Mouse (Mus musculus): Measurements from ENCODE around the gene Rpl23. TPM values are rescaled to one million over a fixed set of nuclear protein-coding genes. Genes with fewer than 3 reads are reported as not detected.
A peak's percentile ranks its signal among the peaks of the same experiment; 100 is the strongest.

The Rpl23 gene
- polyA plus RNA-seq, 1 experiment from 2014 or later = 454 TPM

DNA sequence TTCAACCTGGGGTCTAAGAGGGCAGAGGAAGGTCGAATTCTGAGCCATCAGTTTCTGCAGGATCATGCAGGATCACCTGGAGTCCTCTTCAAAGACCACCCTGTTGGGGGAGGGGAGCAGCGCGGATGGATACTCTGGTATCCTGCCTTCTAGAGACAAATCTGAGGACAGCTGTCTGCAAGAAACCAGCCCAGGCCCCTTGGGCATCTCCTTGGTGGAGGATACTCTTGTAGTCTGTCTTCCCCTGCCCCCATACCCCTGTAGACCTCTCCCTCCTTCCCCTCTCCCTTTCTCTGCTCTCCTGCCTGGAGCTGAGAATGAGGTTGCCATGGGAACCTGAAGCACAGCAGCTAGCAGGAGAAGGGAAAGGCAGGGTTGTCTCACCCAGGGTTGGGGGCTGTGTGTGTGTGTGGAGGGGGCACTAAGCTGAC, 30.3 kb upstream of the Rpl23 start:
- peak overlapping the region; percentile 18; the same call in 1 of the 2 replicates for H3K9ac ChIP-seq (ENCODE audit: low read length)

DNA sequence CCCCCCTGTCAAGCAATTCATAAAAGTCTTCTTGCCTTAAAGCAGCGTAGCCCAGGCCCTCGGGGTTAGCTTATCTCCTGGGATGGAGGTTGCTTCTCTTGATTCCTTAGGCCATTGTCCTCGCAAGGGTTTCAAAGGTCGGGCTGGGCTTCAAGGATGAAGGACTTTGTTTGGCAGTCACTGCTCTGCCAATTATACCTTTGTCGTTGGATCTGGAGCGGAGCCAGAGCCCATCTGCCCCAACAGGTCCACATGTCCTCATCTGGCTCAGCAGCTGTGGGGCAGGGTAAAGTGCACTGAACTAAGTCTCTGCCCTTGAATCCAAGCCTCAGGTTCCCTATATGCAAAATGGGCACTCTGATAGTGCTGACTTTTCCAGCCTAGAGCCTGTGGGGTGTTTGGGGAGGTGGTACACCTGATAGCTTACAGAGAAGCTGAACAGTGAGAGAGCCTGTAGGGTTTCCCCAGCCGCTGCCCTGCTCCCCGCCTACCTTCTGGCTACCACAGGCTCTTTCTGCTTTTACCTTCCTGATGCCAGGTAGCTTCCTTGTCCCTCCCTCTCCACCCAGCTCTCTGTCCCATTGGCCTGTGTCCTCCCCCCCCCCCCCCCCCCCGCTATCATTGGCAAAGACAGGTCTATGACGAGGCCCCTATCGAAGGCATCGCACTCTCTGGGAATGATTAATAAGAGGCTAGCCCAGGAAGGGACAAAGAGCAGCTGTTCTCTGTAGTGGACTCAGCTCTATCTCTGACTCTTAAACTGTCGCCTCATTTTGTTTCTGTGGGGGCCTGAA, 29.5 kb upstream of the Rpl23 start:
- ATAC-seq (replicated peaks; ENCODE audit: low FRiP score) = peak; percentile 5; the same call in 1 of the 2 replicates
- DNase-seq (ENCODE audit: low spot score) = no peak
- peaks cover 51% of the 10 kb centered on the region for H3K4me1 ChIP-seq (replicated peaks; ENCODE audit: control insufficient read depth, insufficient read depth, low read length)
- H3K4me3 ChIP-seq (ENCODE audit: low read depth, low read length) = no peak overlapping the region
- H3K27me3 ChIP-seq (ENCODE audit: control insufficient read depth, insufficient read depth, low read length) = no peaks in the 10 kb centered on the region
- no peaks in the 10 kb centered on the region for H3K9me3 ChIP-seq (ENCODE audit: control insufficient read depth, low read length)
- H3K27ac ChIP-seq (ENCODE audit: low read depth, low read length) = peak overlapping the region; percentile 76
- H3K36me3 ChIP-seq (ENCODE audit: control insufficient read depth, insufficient read depth, low read length) = no peaks in the 10 kb centered on the region
- WGBS = 26% methylated on average over 12 of the region's 13 CpGs
- H3K9ac ChIP-seq (ENCODE audit: low read length) = peak overlapping the region; percentile 18
- H3K4me2 ChIP-seq (ENCODE audit: low read depth, low read length, severe bottlenecking) = peak overlapping the region; percentile 36; the same call in 1 of the 2 replicates

More for the DNA sequence above, 30.3 kb upstream of the Rpl23 start:
- H3K9me3 ChIP-seq (ENCODE audit: control insufficient read depth, low read length) = no peaks in the 10 kb centered on the region
- DNase-seq (ENCODE audit: low spot score) (peak; percentile 76), ATAC-seq (replicated peaks; ENCODE audit: low FRiP score) (peak; percentile 88)
- 0 out of 2 replicates have a peak overlapping the region, but pooled peaks have one; percentile 1 for H3K4me3 ChIP-seq (ENCODE audit: low read depth, low read length)
- H3K27me3 ChIP-seq (ENCODE audit: control insufficient read depth, insufficient read depth, low read length) = no peaks in the 10 kb centered on the region
- H3K4me2 ChIP-seq (ENCODE audit: low read depth, low read length, severe bottlenecking) = peak overlapping the region; percentile 36; the same call in 1 of the 2 replicates
- H3K4me1 ChIP-seq (replicated peaks; ENCODE audit: control insufficient read depth, insufficient read depth, low read length) = peaks cover 55% of the 10 kb centered on the region
- no peaks in the 10 kb centered on the region; the same call in 1 of the 2 replicates for H3K36me3 ChIP-seq (ENCODE audit: control insufficient read depth, insufficient read depth, low read length)
- WGBS = 27% methylated on average over 3 of the region's 3 CpGs
- peak overlapping the region; percentile 76 for H3K27ac ChIP-seq (ENCODE audit: low read depth, low read length)

DNA sequence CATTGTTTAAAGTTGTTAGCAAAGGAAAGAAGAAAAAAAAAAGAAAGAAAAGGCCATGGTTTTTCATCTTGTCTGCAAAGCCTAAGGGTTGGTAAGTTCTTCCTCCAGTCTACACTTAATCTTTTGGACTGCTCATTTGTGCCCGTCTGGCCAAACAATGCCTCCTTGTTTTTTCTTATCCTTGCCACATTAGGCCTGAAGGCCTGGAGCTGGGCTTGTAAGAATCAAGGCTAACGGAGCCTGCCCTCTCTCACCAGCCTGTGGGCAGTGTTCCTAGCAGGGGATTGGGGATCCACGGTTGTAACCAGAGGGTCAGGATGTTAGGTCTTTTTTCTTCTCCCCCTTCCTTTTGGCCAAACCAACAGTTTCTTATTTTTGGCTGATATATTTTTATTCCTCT, 28.7 kb upstream of the Rpl23 start:
- DNase-seq (ENCODE audit: low spot score) (no peak), ATAC-seq (replicated peaks; ENCODE audit: low FRiP score) (no peak)
- H3K27me3 ChIP-seq (ENCODE audit: control insufficient read depth, insufficient read depth, low read length) = no peaks in the 10 kb centered on the region
- no peak overlapping the region for H3K4me3 ChIP-seq (ENCODE audit: low read depth, low read length)
- WGBS = 11% methylated on average over 3 of the region's 3 CpGs
- H3K36me3 ChIP-seq (ENCODE audit: control insufficient read depth, insufficient read depth, low read length) = no peaks in the 10 kb centered on the region
- peaks cover 57% of the 10 kb centered on the region for H3K4me1 ChIP-seq (replicated peaks; ENCODE audit: control insufficient read depth, insufficient read depth, low read length)
- no peaks in the 10 kb centered on the region for H3K9me3 ChIP-seq (ENCODE audit: control insufficient read depth, low read length)
- H3K4me2 ChIP-seq (ENCODE audit: low read depth, low read length, severe bottlenecking) = no peak overlapping the region
- H3K27ac ChIP-seq (ENCODE audit: low read depth, low read length) = no peak overlapping the region
- no peak overlapping the region for H3K9ac ChIP-seq (ENCODE audit: low read length)

DNA sequence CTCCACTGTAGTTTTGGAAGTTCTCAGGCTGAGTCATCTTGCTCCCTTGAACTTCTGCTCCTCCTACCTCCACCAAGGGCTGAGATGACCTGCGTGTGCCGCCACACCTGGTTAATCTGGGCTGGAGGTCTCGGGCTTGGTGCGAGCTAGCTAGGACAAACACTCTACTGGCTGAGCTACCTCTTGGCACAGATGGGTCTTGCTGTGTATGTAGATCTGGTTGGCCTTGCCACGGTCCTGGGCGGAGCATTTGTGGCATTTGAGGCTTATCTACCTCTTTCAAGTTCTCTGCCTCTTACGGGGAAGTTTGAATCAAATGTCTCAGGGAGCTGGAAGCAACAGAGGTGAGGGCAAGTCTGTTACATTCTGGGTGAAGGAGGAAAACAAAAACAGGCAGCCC, 28.1 kb upstream of the Rpl23 start:
- no peaks in the 10 kb centered on the region for H3K36me3 ChIP-seq (ENCODE audit: control insufficient read depth, insufficient read depth, low read length)
- DNase-seq (ENCODE audit: low spot score) (no peak), ATAC-seq (replicated peaks; ENCODE audit: low FRiP score) (no peak)
- no peaks in the 10 kb centered on the region for H3K27me3 ChIP-seq (ENCODE audit: control insufficient read depth, insufficient read depth, low read length)
- 80% methylated on average over 7 of the region's 7 CpGs for WGBS
- no peak overlapping the region for H3K4me2 ChIP-seq (ENCODE audit: low read depth, low read length, severe bottlenecking)
- H3K4me1 ChIP-seq (replicated peaks; ENCODE audit: control insufficient read depth, insufficient read depth, low read length) = peaks cover 60% of the 10 kb centered on the region
- no peaks in the 10 kb centered on the region for H3K9me3 ChIP-seq (ENCODE audit: control insufficient read depth, low read length)
- no peak overlapping the region for H3K4me3 ChIP-seq (ENCODE audit: low read depth, low read length)
- no peak overlapping the region for H3K9ac ChIP-seq (ENCODE audit: low read length)
- H3K27ac ChIP-seq (ENCODE audit: low read depth, low read length) = no peak overlapping the region

DNA sequence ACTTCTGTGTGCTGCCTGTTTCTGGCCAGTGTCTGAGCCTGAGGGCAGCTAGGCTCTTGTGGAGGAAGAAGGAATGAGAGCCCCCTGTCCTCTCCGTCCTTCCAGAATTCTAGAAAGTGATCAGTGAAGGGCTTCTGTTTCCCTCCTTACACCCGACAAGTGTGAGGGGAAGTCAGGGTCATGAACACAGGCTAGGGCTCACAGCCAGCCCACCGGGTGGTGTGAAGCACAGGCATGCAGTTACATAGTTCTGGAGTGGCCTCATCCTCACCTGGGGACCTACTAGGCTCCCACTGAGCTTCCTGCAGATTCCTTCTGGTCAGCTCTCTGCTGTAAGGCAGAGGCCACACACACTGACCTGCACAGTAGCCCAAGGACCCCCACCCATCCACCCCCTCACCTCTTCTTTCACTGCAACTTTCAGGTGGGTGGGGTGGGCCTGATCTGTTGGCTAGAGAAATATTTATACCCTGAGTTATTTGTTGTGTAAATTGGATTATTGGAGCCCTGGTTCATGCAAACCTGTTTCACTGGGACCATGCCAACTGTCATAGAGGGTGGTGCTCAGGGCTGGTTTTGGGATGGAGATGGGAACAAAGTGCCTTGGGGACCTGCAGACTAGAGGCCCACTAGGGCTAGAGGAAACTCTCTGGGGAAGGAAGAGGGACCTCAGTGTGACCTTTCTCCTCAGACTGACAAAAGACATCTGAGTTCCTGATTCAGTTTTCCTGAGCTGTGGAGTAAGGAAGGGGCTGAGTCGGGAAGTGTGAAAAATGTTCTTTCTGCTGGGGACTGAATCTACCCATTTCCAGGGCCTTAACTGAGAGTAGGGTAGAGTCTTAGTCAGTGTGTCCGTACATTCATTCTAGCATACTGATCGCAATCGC, 27.2 kb upstream of the Rpl23 start:
- ATAC-seq (replicated peaks; ENCODE audit: low FRiP score) = no peak
- Histone ChIP-seq H3K4me1 (replicated peaks; ENCODE audit: control insufficient read depth, insufficient read depth, low read length) (peaks cover 63% of the 10 kb centered on the region), H3K36me3 (ENCODE audit: control insufficient read depth, insufficient read depth, low read length) (no peaks in the 10 kb centered on the region), H3K4me3 (ENCODE audit: low read depth, low read length) (no peak overlapping the region), H3K27me3 (ENCODE audit: control insufficient read depth, insufficient read depth, low read length) (no peaks in the 10 kb centered on the region), H3K27ac (ENCODE audit: low read depth, low read length) (no peak overlapping the region; the same call in 1 of the 2 replicates), H3K9me3 (ENCODE audit: control insufficient read depth, low read length) (no peaks in the 10 kb centered on the region), H3K4me2 (ENCODE audit: low read depth, low read length, severe bottlenecking) (no peak overlapping the region), H3K9ac (ENCODE audit: low read length) (no peak overlapping the region)
- no peak for DNase-seq (ENCODE audit: low spot score)
- WGBS = 73% methylated on average over 7 of the region's 7 CpGs

DNA sequence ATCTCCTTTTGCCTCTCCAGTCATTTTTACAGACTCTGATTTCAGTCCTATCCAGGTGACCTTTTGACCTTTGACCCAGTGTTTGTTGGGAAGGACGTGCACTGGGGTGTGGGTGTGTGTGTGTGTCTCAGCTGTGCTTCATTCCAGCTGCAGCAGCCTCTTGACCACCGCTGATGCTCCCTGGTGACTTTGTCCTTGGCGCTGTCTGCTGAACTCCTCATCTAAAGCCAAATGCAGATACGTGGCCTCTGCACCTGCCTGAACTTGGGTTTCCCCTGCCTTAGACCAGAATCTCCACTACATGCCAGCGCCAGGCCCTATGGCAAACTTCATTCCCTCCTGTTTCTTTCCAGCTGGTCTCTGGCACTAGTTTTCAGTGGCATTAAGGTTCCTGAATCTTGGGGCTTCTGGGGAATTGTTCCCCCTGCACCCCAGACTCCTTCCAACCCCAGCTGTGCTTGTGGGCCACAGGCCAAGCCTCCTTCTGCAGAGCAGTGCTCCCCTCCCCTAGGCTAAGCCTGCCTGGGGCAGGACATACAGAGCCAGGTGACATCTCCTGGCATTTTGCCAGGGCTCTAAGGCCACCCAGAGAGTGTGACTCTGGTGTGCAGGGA, 26.5 kb upstream of the Rpl23 start:
- no peaks in the 10 kb centered on the region for H3K36me3 ChIP-seq (ENCODE audit: control insufficient read depth, insufficient read depth, low read length)
- no peak overlapping the region for H3K4me3 ChIP-seq (ENCODE audit: low read depth, low read length)
- no peak overlapping the region for H3K9ac ChIP-seq (ENCODE audit: low read length)
- DNase-seq (ENCODE audit: low spot score) = no peak
- no peak overlapping the region for H3K27ac ChIP-seq (ENCODE audit: low read depth, low read length)
- H3K27me3 ChIP-seq (ENCODE audit: control insufficient read depth, insufficient read depth, low read length) = no peaks in the 10 kb centered on the region
- no peak for ATAC-seq (replicated peaks; ENCODE audit: low FRiP score)
- 53% methylated on average over 5 of the region's 5 CpGs for WGBS
- H3K9me3 ChIP-seq (ENCODE audit: control insufficient read depth, low read length) = no peaks in the 10 kb centered on the region
- peaks cover 61% of the 10 kb centered on the region for H3K4me1 ChIP-seq (replicated peaks; ENCODE audit: control insufficient read depth, insufficient read depth, low read length)
- no peak overlapping the region for H3K4me2 ChIP-seq (ENCODE audit: low read depth, low read length, severe bottlenecking)

DNA sequence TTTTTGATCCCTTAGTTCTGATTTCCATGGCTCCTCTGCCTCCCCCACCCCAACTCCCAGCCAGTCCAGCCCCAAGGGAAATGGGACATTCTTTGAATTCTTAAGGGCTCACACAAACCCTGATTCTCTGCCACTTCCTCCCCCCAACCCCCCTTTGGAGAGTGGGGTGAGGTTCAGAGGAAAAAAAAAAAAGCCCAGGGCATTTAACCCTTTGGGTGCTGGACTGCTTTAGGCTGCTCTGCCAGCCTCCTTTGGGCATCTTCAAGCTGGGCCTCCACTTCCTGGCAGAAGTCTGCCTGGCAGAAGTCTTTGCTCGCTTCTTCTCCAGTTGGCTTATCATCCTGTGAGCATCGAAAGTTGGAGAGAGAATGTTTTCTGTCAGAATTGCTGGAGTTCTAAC, 25.9 kb upstream of the Rpl23 start:
- Histone ChIP-seq H3K27ac (ENCODE audit: low read depth, low read length) (no peak overlapping the region; the same call in 1 of the 2 replicates), H3K36me3 (ENCODE audit: control insufficient read depth, insufficient read depth, low read length) (no peaks in the 10 kb centered on the region), H3K9me3 (ENCODE audit: control insufficient read depth, low read length) (no peaks in the 10 kb centered on the region), H3K4me3 (ENCODE audit: low read depth, low read length) (no peak overlapping the region), H3K4me1 (replicated peaks; ENCODE audit: control insufficient read depth, insufficient read depth, low read length) (peaks cover 56% of the 10 kb centered on the region), H3K9ac (ENCODE audit: low read length) (no peak overlapping the region), H3K4me2 (ENCODE audit: low read depth, low read length, severe bottlenecking) (no peak overlapping the region), H3K27me3 (ENCODE audit: control insufficient read depth, insufficient read depth, low read length) (no peaks in the 10 kb centered on the region)
- ATAC-seq (replicated peaks; ENCODE audit: low FRiP score) (no peak), DNase-seq (ENCODE audit: low spot score) (no peak)
- WGBS = 64% methylated on average over 2 of the region's 2 CpGs

DNA sequence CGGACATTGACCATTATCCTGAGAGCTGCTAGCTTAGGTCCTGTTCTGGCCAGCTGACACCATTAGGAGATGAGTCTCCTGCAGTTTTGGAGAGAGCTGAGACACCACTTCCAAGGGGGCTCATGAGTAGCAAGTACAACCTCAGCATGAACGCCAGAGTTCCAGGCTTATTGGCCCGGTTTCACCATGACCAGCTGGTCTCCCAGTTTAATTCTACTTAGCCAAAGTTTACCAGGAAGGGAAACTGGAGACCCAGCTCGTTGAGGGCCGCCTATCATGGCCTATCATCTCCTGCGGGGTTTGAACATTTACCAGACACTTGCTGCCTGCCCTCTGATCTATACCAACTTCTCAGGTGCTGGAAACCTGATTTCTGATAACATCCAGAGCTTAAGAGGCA, 25.4 kb upstream of the Rpl23 start:
- Histone ChIP-seq H3K4me3 (ENCODE audit: low read depth, low read length) (no peak overlapping the region), H3K4me2 (ENCODE audit: low read depth, low read length, severe bottlenecking) (no peak overlapping the region), H3K9me3 (ENCODE audit: control insufficient read depth, low read length) (no peaks in the 10 kb centered on the region), H3K4me1 (replicated peaks; ENCODE audit: control insufficient read depth, insufficient read depth, low read length) (peaks cover 52% of the 10 kb centered on the region), H3K9ac (ENCODE audit: low read length) (no peak overlapping the region), H3K27ac (ENCODE audit: low read depth, low read length) (peak overlapping the region; percentile 42; the same call in 1 of the 2 replicates), H3K36me3 (ENCODE audit: control insufficient read depth, insufficient read depth, low read length) (no peaks in the 10 kb centered on the region), H3K27me3 (ENCODE audit: control insufficient read depth, insufficient read depth, low read length) (no peaks in the 10 kb centered on the region)
- 41% methylated on average over 6 of the region's 6 CpGs for WGBS
- DNase-seq (ENCODE audit: low spot score) (no peak), ATAC-seq (replicated peaks; ENCODE audit: low FRiP score) (no peak)

Measured in forebrain, embryonic 11.5 days (tissue).